Mouse (Mus musculus) hindlimb bud, embryonic 11.5 days (tissue): ENCODE measurements around the gene Hipk1.

Experiments
- DNase-seq: peaks from one replicate; pipeline ENCODE4 v3.0.0-alpha.2; 2012; ENCODE audit warnings: low read depth, low spot score; ENCODE audit errors: extremely low spot score

Gene Hipk1

DNA sequence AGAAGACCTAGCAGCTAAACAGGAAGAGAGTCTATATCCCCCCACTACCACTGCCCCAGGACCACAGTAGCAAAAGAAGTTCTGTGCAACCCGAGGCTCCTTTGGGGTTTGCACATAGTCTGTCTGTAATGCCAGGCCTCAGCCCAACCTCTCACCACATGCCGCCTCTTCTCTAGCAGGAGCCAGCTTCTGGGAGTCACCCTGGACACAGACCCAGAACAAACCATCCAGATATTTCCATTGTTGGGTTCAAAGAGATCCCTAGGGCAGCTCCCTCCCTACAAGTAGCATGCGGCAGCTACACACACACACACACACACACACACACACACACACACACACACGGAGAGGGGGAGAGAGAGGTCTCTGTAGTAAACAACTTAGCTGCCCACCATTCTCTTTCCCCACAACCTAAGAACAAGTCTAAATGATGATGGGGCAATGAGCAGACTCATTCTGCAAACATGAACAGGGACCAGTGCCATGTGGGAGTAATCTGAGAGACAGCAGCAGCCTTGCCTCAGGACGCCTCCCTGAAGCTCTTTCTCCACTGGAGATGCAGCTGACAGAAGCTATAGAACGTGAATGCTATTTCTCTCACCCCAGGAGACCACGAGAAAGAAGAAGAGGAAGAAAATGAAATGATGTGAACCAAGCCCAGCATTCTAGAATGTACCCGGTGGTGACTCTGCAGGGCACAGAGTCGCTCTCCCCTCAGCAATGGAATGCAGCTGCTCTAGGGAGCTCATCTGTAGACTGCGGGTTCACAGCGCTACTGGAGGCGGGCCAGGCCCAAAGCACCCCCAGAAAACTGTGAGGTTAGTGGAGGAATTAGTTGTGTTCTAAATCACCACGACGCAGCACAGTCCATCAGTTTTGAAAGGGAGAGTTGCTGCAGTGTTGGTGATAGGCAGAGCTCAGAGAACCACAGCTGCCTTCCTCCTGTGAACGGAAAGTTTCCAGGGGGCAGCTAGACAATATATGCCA, 74.3 kb downstream of the Hipk1 start:
- DNase-seq: no peak

DNA sequence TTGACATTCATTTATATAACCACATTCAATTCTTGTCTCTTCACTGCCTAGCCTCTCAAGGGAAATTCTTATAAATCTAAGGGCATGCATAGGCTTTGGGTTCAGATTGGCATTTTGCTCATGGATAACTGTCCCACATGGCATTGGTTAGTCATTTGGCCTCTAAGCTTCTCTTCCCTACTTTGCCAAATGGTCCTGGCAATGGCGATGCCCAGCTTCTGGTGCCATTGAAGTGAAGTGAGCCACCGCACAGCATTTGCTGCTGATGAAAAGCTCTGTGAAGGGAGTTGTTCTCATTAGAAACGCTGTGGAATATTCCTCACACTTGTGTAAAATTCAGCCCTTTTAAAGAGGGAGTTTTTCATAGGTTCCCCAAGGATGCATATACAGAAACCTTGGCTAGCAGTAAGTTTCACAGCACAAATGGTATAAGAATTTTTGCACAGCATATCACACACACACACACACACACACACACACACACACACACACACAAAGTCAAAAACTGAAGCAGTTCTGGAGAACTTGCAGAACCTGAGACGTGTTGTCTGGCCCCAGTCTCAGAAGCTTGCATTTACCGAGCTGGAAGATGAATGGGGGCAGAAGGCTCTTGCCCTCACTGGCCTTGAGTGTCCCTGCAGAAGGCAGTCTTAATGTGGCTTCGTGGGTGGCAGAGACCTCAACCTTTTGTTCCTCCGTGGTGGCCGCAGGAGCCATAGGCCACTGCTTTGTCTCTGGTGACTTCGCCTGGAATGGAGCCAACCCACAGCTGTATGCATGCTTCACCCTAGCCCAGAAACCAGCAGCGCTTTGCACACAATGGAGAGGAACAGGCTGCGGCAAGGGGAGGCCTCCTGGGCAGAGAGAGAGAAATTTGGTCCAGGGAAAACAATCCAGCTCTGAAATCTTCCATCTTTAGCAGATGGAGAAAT, 75.3 kb downstream of the Hipk1 start:
- no peak for DNase-seq

DNA sequence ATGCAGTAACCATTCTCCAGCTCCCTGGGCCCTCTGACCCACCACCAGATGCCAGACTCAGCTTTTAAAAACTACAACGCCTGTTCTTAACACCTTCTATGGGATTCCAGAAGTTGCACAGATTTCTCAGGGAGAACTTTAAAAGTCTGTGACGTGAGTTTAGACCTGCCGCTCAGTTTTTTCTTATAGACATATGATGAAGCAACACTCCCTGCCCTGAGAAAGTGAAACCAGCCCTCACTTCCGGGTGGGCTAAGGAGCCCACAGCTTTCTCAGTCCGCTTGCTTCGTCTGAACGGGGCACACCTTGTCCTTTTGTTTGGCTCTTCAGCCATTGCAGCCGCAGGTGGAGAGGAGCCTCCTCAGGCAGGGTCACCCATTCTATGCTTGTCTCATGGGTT, 76.4 kb downstream of the Hipk1 start:
- DNase-seq: no peak

DNA sequence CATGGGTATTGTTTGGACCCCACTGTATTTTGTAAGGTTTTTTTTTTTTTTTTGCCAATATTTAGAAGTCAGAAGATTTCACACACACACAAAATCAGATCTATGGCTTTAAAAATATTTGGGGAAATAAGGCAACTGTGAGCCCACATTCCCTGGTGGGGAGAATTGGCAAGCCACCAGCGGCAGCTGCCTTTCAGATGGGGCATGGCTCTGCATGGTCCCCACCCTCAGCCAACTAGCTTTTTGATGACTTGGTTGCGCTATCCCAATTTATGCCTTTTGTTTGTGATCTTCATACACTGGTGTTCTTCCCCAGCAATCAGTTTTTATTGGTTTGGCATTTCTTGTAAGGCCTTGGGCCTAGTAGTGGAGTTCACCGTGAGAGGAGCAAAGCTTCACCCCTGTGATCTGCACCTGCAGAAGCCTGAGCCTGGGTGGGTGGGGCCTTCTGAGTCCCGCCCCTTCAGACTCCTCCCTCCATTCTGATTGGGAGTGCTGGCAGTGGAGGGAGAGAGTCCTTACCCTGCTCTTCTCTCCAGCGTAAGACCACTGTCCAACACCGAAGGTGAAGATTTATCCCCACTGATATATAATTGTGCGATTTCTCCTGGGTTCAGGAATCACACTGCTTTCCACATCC, 77.0 kb downstream of the Hipk1 start:
- no peak for DNase-seq

DNA sequence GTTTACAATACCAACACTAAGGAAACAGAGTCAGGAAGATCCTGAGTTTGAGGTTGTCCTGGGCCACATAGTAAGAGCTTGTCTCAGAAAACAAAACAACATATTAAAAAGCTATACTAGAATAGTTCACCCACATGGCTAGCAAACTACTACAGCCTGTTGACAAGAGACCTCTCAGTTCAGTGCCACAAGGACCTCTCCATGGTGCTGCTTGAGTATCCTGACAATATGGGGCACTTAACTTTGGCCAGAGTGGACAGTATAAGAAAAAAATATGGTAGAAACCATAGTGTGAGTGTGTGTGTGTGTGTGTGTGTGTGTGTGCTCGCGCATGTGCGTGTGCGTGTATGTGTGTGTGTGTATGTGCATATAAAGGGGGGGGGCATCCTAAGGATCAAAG, 79.2 kb downstream of the Hipk1 start:
- no peak for DNase-seq

DNA sequence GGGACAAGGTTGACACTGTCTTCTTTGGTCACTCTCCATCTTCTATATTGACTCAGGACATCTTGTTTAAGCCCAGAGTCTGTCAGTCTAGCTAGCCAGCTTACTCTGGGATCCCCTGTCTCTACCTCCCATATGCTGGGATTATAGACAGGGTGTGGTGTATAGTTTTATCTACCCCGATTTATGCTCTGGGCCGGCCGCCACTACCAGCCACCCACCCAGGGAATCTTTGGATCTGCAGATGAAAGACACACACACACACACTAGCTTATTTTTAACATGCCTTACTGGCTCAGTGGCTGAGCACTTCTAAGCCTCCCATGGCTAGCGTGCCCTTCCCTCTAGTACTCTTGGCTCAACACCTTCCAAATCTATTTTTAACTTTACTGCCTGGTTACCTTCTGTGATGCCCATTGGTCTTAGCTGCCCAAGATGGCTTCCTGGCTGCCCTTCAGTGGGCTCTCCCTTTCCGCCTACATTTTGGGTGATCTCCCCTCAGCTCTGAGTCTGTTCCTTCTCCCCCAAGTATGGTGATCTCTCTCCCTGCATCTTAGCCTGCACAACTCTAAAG, 81.8 kb downstream of the Hipk1 start:
- DNase-seq: no peak

DNA sequence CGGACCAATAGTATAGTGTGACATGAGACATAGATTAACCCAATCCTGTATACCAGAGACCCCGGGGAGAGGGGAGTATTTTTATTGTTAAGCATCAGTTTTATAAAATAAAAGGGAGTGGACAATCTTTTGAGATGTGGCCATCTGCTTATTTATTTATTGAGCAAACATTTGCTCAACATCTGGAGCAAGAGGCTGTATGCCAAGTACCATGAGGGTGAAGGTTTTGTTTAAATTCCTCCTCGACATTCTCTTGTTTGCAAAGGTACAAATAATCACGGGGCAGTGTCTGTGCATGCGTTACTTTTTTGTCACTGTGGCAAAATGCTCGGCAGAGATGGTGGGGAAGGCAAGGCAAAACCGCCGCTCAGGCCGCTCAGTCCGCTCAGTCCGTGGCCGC, 85.9 kb downstream of the Hipk1 start:
- no peak for DNase-seq

DNA sequence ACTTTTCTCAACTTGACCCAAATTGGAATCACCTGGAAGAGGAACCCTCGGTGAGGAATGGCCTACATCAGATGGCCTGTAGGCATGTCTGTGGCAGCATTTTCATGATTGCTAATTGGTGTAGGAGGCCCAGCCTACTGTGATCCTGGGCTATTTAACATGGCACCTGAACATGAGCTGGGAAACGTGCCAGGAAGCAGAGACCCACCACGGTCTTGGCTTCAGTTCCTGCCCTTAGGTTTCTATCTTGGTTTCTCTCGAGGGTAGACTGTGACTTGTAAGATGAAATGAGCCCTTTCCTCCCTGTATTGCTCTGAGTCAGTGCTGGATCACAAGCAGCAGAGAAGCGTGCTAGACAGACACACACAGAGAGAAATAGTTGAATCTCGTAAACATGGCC, 86.7 kb downstream of the Hipk1 start:
- DNase-seq: no peak

DNA sequence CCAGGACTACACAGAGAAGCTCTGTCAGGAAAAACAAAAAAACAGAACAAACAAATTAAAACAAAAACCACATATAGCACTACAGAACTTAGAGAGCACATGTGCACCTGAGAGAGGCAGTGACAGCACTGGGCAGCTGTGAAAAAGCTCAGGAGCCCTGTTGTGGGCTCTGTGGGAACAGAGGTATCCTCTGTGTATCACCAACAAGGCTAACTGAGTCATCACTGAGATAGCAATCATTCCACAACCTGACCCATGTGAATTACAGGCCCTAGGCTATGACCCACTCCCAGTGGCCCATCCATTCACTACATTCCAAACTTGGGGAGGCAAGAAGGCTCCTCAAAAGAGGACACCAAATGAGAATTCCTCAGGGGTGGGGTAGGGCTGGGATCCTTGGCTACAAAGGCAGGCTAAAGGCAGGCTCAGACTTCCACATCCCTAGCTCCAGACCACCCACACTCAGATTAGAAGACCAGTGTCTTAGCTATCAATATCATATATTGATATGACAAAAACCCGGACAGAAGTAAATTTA, 94.9 kb downstream of the Hipk1 start:
- DNase-seq: no peak

DNA sequence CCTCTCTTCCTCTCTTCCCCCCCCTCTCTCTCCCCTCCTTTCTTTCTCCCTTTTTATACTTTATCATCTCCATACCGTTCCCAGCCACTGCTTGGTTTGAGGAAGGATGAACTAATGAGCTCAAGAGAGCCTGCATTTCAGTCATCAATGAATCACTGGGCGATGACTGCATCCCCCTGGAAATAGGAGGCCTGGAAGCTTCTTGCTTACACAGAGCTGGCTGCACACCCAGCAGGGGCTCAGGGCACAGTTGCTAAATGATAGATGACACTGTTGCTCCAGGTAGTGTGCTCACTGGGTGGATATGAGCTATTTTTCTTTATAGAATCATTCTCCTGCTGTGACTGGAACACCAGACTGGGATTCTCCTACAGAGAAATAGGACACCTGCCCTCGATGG, 95.8 kb downstream of the Hipk1 start:
- DNase-seq: no peak

DNA sequence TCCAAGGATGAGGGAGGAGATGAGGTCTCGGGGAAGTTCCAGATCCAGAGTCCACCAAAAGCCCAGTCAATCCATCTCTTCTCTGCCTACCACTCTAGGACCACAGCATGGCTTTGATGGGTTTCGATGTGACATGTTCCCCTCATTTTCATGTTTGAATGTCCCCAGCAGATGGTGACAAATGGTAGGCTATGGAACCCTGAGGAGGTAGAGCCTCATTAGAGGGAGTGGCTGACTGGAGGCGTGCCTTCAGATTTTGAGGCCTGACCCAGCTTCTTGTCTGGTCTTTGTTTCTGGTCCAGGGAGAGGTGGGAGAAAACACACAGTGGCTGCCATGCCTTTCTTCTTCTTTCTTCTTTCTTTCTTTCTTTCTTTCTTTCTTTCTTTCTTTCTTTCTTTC, 100.9 kb downstream of the Hipk1 start:
- no peak for DNase-seq
